Mouse (Mus musculus) adrenal gland, adult 2 months (tissue): ENCODE measurements around the gene Wdr90. TPM values are rescaled to one million over a fixed set of nuclear protein-coding genes. Genes with fewer than 3 reads are reported as not detected.
A peak's percentile ranks its signal among the peaks of the same experiment; 100 is the strongest.
"Not testable (repeated sequence)": the region's sequence is repeated elsewhere in the genome, so short reads cannot be mapped to it uniquely, and the experiment has no call there.

Experiments used
- DNase-seq: peaks from one replicate; pipeline ENCODE4 v3.0.0; 2021
- microRNA-seq, 2 experiments: library from miRNA; unstranded; fragments of <30 nt; microRNA quantifications; one replicate each; pipeline ENCODE4 v1.2.0; 2021
- polyA plus RNA-seq: library from polyadenylated mRNA; depleted of rRNA; stranded (reverse); fragments of >200 nt; gene quantifications from 2 replicates; pipeline ENCODE4 v1.2.3, GENCODE M21; 2012; rRNA removed
- total RNA-seq, 2 experiments: library from RNA; stranded (reverse); gene quantifications; 2 replicates each; pipeline ENCODE4 v1.2.3; 2021

Gene Wdr90
- total and polyA plus RNA-seq, 3 experiments = 13.9 to 83.0 (median 15.1) TPM

DNA sequence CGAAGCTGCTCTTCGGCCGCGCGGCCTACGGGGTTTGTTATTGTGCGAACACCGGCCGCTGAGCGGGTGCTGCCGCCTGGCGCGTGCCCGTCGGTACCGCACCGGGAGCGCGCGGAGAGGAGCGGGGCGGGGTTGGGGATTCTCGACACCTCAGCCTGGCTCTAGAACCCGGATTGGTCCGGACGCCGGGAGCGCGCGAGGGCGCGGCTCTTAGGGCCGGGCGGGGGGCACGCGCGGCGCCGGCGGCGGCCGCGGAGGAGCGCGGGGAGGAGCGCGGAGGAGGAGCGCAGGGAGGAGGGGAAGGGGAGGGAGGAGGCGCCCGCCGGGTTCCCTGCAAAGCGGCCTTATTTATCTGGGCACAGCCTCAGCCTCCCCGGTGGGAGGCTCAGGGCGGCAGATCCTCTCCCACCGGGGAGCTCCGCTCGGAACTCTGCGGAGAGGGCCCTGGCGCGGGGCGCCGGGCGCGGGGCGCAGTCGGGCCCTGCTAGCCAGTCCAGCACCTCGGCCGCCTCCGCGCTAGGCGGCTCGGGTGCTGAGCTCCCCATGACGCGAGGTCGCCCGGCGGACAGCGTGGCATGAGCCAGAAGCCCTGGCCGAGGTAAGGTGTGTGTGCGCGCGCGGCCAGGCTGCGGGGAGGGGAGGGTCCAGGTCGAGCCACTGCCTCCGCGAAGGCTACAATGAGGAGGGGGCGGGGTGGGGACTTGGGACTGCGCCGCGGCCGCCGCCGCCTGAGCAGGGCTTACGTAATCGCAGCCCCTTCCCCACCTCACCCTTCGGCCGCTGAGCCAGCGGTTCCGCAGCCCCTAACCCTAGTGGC is 52.3 kb downstream of the Wdr90 start, which contains the start of gene Fbxl16:
Fbxl16 (plus strand) TSS at position 297 of the 817 bp plus-strand sequence.
- DNase-seq = peak; percentile 95

DNA sequence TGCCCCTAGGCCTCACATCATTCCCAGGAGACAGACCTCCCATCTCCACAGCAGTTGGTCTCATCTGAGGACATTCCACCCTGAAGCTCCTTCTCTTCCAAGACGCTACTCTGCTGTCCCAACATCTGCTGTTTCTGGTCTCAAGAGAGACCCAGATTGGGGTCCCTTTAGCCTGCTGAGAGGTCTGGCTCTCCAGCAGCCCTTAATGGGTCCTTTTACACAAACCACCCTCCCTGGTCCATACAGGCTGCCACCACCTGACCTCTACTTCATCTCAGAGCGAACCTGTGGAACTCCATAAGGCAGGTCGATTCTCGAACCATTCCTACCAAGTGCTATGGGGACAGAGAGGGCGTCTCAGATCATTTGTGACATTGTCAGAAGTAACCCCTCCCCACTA is 53.3 kb downstream of the Wdr90 start:
- no peak for DNase-seq

DNA sequence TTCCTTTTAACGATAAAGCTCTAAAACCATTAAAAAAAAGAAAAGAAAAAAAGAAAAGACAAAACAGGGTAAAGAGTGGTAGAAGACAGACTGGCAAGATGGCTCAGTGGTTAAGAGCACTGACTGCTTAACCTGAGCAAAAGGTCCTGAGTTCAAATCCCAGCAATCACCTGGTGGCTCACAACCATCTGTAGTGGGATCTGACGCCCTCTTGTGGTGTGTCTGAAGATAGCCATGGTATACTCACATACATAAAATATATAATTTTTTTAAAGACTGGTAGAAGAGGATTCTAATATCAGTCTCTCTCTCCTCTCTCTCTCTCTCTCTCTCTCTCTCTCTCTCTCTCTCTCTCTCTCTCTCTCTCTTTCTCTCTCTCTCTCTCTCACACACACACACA is 53.8 kb downstream of the Wdr90 start:
- not testable (repeated sequence) for DNase-seq

DNA sequence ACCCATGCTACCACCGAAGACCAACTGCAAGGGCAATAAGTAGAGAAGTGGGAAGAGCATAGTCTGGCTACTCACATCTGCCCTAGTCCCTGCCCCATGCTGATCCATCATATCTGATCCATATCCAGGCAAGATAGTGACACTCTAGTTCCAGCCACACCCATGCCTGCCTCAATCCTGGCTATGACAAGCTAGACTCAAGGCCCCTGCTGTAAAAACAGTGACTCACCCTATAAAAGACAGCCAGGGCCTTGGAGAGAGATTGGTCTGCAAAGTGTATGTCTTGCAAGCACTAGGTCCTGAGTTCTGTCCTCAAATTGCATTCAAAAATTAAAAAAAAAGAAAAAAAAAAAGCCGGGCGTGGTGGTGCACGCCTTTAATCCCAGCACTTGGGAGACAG is 54.8 kb downstream of the Wdr90 start:
- DNase-seq = peak; percentile 81

DNA sequence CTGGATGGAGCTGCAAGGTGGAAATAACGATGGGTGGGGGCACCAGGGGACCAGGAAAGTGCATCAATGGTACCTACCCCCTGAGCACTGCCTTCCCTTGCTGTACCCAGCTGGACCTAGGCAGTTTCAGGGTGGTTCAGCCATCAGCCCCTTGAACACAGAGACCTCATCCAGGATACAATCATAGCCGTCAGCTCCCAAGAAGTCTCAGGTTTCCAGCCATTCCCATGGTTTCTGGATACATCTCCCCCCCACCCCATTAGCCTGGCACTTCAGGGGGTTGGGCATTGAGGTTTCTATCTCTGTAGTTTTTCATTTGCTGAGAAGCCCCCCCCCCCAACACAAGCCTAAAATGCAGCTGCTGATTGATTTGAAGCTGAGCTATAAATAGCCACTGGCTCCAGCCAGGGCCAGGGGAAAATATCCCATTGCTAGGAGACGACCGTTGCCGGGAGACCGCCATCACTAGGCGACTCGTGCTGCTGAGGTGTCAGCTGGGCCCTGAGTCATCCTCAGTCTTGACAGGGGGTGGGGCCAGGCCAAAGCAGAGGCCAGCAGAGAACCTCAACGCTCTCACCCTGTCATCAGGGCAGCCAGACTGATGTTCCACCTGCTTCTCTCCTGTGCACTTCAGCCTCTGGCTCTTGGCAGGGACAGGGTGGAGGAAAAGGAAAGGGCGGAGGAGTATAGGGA is 58.3 kb downstream of the Wdr90 start:
- DNase-seq = peak; percentile 91

DNA sequence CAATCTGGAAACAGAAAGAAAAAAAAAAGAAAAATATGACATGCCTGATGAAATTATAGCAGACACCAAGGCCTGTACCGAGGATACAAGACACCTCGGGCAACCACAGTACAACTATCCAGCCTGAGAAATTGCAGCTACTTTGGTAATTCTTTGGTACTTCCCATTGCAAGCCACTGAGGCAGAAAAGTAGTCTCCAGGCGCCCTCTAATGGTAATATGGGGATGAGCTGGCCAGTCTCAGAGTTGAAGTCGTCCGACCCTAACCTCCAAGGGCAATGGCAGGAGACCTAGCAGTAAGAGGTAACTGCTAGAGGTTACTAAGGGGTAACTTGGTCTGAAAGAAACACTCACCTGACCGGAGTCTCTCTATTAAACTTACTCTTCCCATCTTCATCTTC is 60.3 kb downstream of the Wdr90 start:
- peak; percentile 68 for DNase-seq

DNA sequence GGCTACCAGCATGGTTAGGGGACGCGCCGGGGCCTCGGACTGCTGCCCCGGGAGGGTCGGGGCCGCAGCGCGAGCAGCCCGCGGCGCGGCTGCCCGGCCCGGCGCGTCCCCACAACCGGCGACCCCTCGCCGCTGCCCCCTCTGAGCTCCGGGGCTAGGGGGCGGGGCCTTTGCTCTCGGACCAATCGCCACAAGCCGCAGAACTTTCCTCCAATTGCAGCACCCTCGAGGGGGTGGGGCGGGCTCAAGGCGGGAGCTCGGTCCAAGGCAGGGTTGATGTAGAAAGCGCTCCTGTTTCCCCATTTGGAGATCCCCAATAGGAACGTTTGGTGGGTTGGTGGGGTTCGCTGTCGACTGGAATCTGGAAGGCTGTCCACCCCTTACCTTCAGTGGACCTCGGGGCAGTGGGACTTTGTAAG is 64.3 kb downstream of the Wdr90 start, which contains the start of gene Metrn:
Metrn (minus strand) TSS at position 186 of the 419 bp plus-strand sequence.
- DNase-seq = peak; percentile 95

DNA sequence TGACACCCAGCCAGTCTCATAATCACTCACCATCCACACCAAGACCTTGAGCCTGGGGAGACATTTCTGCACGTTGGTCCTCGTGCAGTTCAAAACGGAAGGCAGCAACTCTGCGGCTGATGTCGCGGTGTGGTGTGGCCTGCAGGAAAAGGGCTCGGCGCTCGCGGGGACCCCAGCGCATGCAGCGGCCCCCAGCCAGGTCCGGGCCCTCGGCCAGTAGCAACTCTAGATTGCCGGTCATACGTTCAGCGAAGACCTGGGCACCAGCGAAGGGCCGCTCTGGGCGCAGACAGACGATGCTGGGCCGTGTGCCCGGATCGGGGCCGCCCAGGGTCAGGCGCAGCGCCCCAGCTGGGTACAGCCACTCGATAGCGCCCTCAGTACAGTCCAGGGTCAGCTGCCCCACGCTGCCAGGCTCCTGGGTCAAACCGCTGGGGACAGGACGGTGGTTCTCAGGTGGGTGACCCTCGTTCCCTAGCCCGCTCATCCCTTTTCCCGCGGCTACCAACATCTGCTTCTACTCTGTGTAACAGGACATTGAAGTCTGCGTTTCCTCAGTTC is 65.0 kb downstream of the Wdr90 start:
- peak; percentile 69 for DNase-seq

DNA sequence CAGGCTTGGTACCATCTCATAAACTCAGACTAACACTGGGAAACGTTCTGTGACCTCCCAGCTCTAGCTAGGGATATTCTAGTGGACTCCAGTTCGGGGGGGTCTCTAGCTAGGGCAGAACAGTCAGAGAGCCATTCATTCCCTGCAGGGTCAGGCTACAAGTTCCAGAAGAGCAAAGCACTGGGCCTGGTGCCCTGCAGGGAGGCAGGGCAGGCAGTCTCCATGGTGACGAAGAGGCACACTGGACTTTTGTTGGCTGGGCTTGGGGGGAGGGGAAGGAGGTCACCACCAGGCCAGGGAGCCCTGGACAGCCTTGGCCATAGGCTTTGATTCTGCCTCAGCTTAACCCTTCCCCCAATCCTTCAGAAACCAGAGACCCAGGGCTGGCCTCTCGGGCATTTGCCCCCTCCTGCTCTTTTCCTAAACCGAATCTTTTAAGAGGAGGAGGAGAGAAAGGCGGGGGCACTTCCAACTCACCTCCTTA is 65.7 kb downstream of the Wdr90 start, which contains the start of gene AC134908.4:
AC134908.4 (minus strand) TSS at position 51 of the 484 bp plus-strand sequence.
- DNase-seq = peak; percentile 49

DNA sequence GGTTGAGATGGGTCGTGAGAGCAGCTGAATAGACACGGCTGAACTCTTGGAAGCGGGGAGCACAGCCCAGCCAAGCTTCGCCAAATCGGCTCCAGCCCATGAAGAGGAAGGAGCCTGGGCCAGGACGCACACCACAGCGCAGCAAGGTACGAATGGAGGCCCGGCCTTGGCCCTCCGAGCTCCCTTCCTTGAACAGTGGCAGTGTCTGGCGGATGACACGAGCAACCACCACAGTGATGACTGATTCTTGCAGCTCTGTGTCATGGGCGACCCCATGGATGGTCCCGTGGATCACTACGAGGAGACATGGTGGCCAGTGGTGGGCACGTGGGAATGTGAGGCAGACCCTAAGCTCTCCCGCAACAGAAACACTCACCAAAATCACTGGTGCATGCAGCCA is 66.3 kb downstream of the Wdr90 start:
- no peak for DNase-seq

Small RNAs within 50 kb of the gene (microRNA-seq; reads per million reads assigned to microRNA genes)
- gene Mir3082 = 1.3 to 2.1 reads per million in 2 experiments

Other genes with a start within 250 kb of the Wdr90 start
- 1 to 10 TPM; 1.1 to 1.4 TPM for gene Gng13, start 144.3 kb downstream of the Wdr90 start, total RNA-seq
- gene Gng13, start 144.3 kb downstream of the Wdr90 start, polyA plus RNA-seq = not detected in 2 replicates
- 1 to 10 TPM; 1.8 to 2.3 TPM for gene Chtf18, start 134.1 kb downstream of the Wdr90 start, total RNA-seq
- 3.0 and 4.1 TPM in 2 replicates for gene Chtf18, start 134.1 kb downstream of the Wdr90 start, polyA plus RNA-seq
- 10 to 100 TPM; 10.3 to 14.6 TPM for gene Rpusd1, start 133.8 kb downstream of the Wdr90 start, total RNA-seq
- gene Rpusd1, start 133.8 kb downstream of the Wdr90 start, polyA plus RNA-seq = 87.7 and 100 TPM in 2 replicates
- not detected for gene Mslnl, start 125.5 kb downstream of the Wdr90 start, total RNA-seq
- gene Mslnl, start 125.5 kb downstream of the Wdr90 start, polyA plus RNA-seq = 0.18 and 0.26 TPM in 2 replicates
- gene Msln, start 107.1 kb downstream of the Wdr90 start, total RNA-seq = 10 to 100 TPM in 1 of 2 experiments, 1 to 10 TPM in 1; 6.0 to 10.3 TPM
- gene Msln, start 107.1 kb downstream of the Wdr90 start, polyA plus RNA-seq = 4.1 and 5.2 TPM in 2 replicates
- gene Narfl, start 87.7 kb downstream of the Wdr90 start, total RNA-seq = 10 to 100 TPM; 31.0 to 31.2 TPM
- gene Narfl, start 87.7 kb downstream of the Wdr90 start, polyA plus RNA-seq = 18.9 and 22.1 TPM in 2 replicates
- 10 to 100 TPM; 16.6 to 33.7 TPM for gene Haghl, start 75.8 kb downstream of the Wdr90 start, total RNA-seq
- 67.2 and 70.8 TPM in 2 replicates for gene Haghl, start 75.8 kb downstream of the Wdr90 start, polyA plus RNA-seq
- not detected for gene Ccdc78, start 74.9 kb downstream of the Wdr90 start, total RNA-seq
- gene Ccdc78, start 74.9 kb downstream of the Wdr90 start, polyA plus RNA-seq = 0.11 TPM in 2 replicates
- gene Fam173a, start 68.6 kb downstream of the Wdr90 start, total RNA-seq = 10 to 100 TPM; 52.0 to 81.1 TPM
- gene Fam173a, start 68.6 kb downstream of the Wdr90 start, polyA plus RNA-seq = 125 and 146 TPM in 2 replicates
- 1 to 10 TPM in 1 of 2 experiments, not detected in 1; 1.2 TPM for gene AC134908.4, start 65.8 kb downstream of the Wdr90 start, total RNA-seq
- 0.96 TPM in 1 of 2 replicates, not detected in the other for gene AC134908.4, start 65.8 kb downstream of the Wdr90 start, polyA plus RNA-seq
- gene Metrn, start 64.4 kb downstream of the Wdr90 start, total RNA-seq = 10 to 100 TPM; 16.8 to 33.1 TPM
- 121 and 176 TPM in 2 replicates for gene Metrn, start 64.4 kb downstream of the Wdr90 start, polyA plus RNA-seq
- 10 to 100 TPM; 26.6 to 54.4 TPM for gene Fbxl16, start 52.4 kb downstream of the Wdr90 start, total RNA-seq
- 60.7 and 90.6 TPM in 2 replicates for gene Fbxl16, start 52.4 kb downstream of the Wdr90 start, polyA plus RNA-seq
- 10 to 100 TPM; 19.1 to 20.8 TPM for gene Wdr24, start 37.9 kb downstream of the Wdr90 start, total RNA-seq
- gene Wdr24, start 37.9 kb downstream of the Wdr90 start, polyA plus RNA-seq = 29.5 and 38.3 TPM in 2 replicates
- gene Jmjd8, start 32.6 kb downstream of the Wdr90 start, total RNA-seq = 100 to 1,000 TPM in 1 of 2 experiments, 10 to 100 TPM in 1; 99.4 to 111 TPM
- gene Jmjd8, start 32.6 kb downstream of the Wdr90 start, polyA plus RNA-seq = 99.1 and 121 TPM in 2 replicates
- gene Stub1, start 28.1 kb downstream of the Wdr90 start, total RNA-seq = 100 to 1,000 TPM; 149 to 184 TPM
- 224 and 236 TPM in 2 replicates for gene Stub1, start 28.1 kb downstream of the Wdr90 start, polyA plus RNA-seq
- 10 to 100 TPM in 1 of 2 experiments, 1 to 10 TPM in 1; 9.8 to 47.1 TPM for gene Rhbdl1, start 24.2 kb downstream of the Wdr90 start, total RNA-seq
- 88.1 and 142 TPM in 2 replicates for gene Rhbdl1, start 24.2 kb downstream of the Wdr90 start, polyA plus RNA-seq
- 10 to 100 TPM; 14.0 to 16.3 TPM for gene Gm20683, start 19.7 kb downstream of the Wdr90 start, total RNA-seq
- 192 and 239 TPM in 2 replicates for gene Gm20683, start 19.7 kb downstream of the Wdr90 start, polyA plus RNA-seq
- 100 to 1,000 TPM; 107 to 127 TPM for gene Rhot2, start 16.6 kb downstream of the Wdr90 start, total RNA-seq
- gene Rhot2, start 16.6 kb downstream of the Wdr90 start, polyA plus RNA-seq = 180 and 193 TPM in 2 replicates
- 100 to 1,000 TPM; 302 to 466 TPM for gene Mcrip2, start 7.3 kb upstream of the Wdr90 start, total RNA-seq
- 1,490 and 1,757 TPM in 2 replicates for gene Mcrip2, start 7.3 kb upstream of the Wdr90 start, polyA plus RNA-seq
- 100 to 1,000 TPM in 1 of 2 experiments, 10 to 100 TPM in 1; 90.9 to 141 TPM for gene Mettl26, start 13.6 kb upstream of the Wdr90 start, total RNA-seq
- gene Mettl26, start 13.6 kb upstream of the Wdr90 start, polyA plus RNA-seq = 350 and 376 TPM in 2 replicates
- 1 to 10 TPM in 1 of 2 experiments, under 1 TPM in 1; 0.52 to 2.1 TPM for gene Wfikkn1, start 19.4 kb upstream of the Wdr90 start, total RNA-seq
- 2.1 and 2.5 TPM in 2 replicates for gene Wfikkn1, start 19.4 kb upstream of the Wdr90 start, polyA plus RNA-seq
- 10 to 100 TPM; 21.1 to 27.3 TPM for gene Rab40c, start 58.2 kb upstream of the Wdr90 start, total RNA-seq
- gene Rab40c, start 58.2 kb upstream of the Wdr90 start, polyA plus RNA-seq = 52.1 and 68.8 TPM in 2 replicates
- 100 to 1,000 TPM; 105 to 121 TPM for gene Pigq, start 83.4 kb upstream of the Wdr90 start, total RNA-seq
- 160 and 187 TPM in 2 replicates for gene Pigq, start 83.4 kb upstream of the Wdr90 start, polyA plus RNA-seq
- not detected for gene Nhlrc4, start 83.5 kb upstream of the Wdr90 start, total RNA-seq
- gene Nhlrc4, start 83.5 kb upstream of the Wdr90 start, polyA plus RNA-seq = not detected in 2 replicates
- gene A930017K11Rik, start 91.1 kb upstream of the Wdr90 start, total RNA-seq = not detected
- 0.13 TPM in 1 of 2 replicates, not detected in the other for gene A930017K11Rik, start 91.1 kb upstream of the Wdr90 start, polyA plus RNA-seq
- 10 to 100 TPM; 16.3 to 18.1 TPM for gene Capn15, start 124.3 kb upstream of the Wdr90 start, total RNA-seq
- 49.0 and 51.5 TPM in 2 replicates for gene Capn15, start 124.3 kb upstream of the Wdr90 start, polyA plus RNA-seq
- gene Rab11fip3, start 208.1 kb upstream of the Wdr90 start, total RNA-seq = 10 to 100 TPM; 21.8 to 22.5 TPM
- 23.8 and 30.7 TPM in 2 replicates for gene Rab11fip3, start 208.1 kb upstream of the Wdr90 start, polyA plus RNA-seq
- gene Decr2, start 228.8 kb upstream of the Wdr90 start, total RNA-seq = 10 to 100 TPM; 24.2 to 25.2 TPM
- 8.5 and 10.2 TPM in 2 replicates for gene Decr2, start 228.8 kb upstream of the Wdr90 start, polyA plus RNA-seq
- 1 to 10 TPM; 2.5 to 5.1 TPM for gene Nme4, start 234.1 kb upstream of the Wdr90 start, total RNA-seq
- gene Nme4, start 234.1 kb upstream of the Wdr90 start, polyA plus RNA-seq = 19.4 and 23.9 TPM in 2 replicates